Mouse (Mus musculus) liver, embryonic 11.5 days (tissue): ENCODE results near the gene Arl4d. TPM values are rescaled to one million over a fixed set of nuclear protein-coding genes. Genes with fewer than 3 reads are reported as not detected.

Source experiments
- ATAC-seq: fragments of 200-750 bp; cut with Nextera tagmentation; replicated peaks from 2 replicates; pipeline ENCODE4 v1.8.0; 2017; ENCODE audit warnings: moderate number of reproducible peaks, mild to moderate bottlenecking, moderate TSS enrichment, moderate library complexity; ENCODE audit not compliant: low FRiP score
- DNase-seq: peaks from one replicate; pipeline ENCODE4 v3.0.0-alpha.2; 2017; ENCODE audit warnings: low spot score
- H3K27ac ChIP-seq: fragments of 300-500 bp; sonication (generic); 2 replicates; pipeline ENCODE4 v1.5.1; 2014; ENCODE audit warnings: mild to moderate bottlenecking, low read depth, low read length, control low read depth
- H3K27me3 ChIP-seq: fragments of 300-500 bp; sonication (generic); replicated peaks from 2 replicates; pipeline ENCODE4 v1.6.1; 2014; ENCODE audit warnings: low read length, mixed read lengths; ENCODE audit not compliant: control insufficient read depth, insufficient read depth
- H3K36me3 ChIP-seq: fragments of 300-500 bp; sonication (generic); 2 replicates; pipeline ENCODE4 v1.6.1; 2014; ENCODE audit warnings: mild to moderate bottlenecking, low read length, moderate library complexity, mixed read lengths; ENCODE audit not compliant: control insufficient read depth, insufficient read depth
- H3K4me1 ChIP-seq: fragments of 300-500 bp; sonication (generic); replicated peaks from 2 replicates; pipeline ENCODE4 v1.6.1; 2014; ENCODE audit warnings: low read length, mixed read lengths; ENCODE audit not compliant: control insufficient read depth, insufficient read depth
- H3K4me2 ChIP-seq: fragments of 300-500 bp; sonication (generic); 2 replicates; pipeline ENCODE4 v1.6.1; 2014; ENCODE audit warnings: mild to moderate bottlenecking, control low read depth, moderate library complexity
- H3K4me3 ChIP-seq: fragments of 300-500 bp; sonication (generic); 2 replicates; pipeline ENCODE4 v1.5.1; 2014; ENCODE audit warnings: low read depth, low read length, control low read depth
- H3K9ac ChIP-seq: fragments of 300-500 bp; sonication (generic); 2 replicates; pipeline ENCODE4 v1.6.1; 2014; ENCODE audit warnings: low read depth, low read length, control low read depth
- H3K9me3 ChIP-seq: fragments of 300-500 bp; sonication (generic); 2 replicates; pipeline ENCODE4 v1.6.1; 2016; ENCODE audit warnings: low read length, inconsistent platforms, mixed read lengths; ENCODE audit not compliant: control insufficient read depth
- WGBS: fragments of 180-500 bp; shearing (Covaris S2); extraction: QIAGEN DNeasy Blood & Tissue Kit; methylation state at CpG from one replicate; pipeline ENCODE4 v1.1.7; 2014; 5-methylcytosine and 5-hydroxymethylcytosine counted together
- polyA plus RNA-seq: library from polyadenylated mRNA; unstranded; fragments of >200 nt; fragmentation: Nextera tagmentation; extraction: Ambion mirVana; gene quantifications from 2 replicates; pipeline ENCODE4 v1.2.1, GENCODE M21; 2014

The Arl4d gene
- polyA plus RNA-seq, 1 experiment from 2014 or later = 3.9 TPM

DNA sequence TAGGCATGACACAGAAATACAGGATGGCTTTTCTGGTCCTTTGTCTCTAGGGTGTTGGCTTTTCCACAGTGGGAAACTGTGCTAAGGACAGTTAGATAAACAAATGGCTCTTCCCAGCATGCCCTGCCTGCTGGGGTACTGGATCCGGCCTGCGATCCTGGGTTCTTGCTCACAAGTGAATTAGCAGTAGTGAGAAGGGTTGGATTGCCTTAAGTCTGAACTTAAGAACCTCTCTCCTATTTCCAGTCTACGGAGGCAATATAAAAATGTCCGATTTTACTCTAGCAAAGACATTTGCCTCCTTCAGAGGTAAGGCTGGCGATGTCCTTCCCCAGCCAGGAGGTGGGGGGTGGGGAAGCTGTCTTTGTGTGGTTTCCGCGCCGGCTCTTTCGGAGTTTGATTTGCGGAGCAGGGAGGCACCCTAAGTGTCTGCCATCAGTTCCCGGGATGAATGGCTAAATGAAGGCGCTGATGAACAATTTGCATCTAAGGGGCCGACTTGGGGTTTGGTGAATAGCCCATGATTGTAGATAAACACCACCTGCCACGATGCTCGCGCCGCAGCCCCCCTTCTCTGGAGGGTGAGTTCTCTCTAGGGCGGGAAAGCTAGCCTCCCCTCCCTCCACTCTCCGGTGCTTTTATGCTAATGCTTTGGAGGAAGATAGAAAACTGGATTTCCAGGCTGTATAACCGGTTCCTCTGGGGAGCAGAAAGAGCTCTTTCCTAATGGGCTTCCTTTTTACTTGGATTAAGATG lies 30.7 kb downstream of the Arl4d start:
- peak overlapping the region; percentile 58 for H3K27ac ChIP-seq
- H3K4me2 ChIP-seq = peak overlapping the region; percentile 60
- H3K9me3 ChIP-seq = no peaks in the 10 kb centered on the region
- ATAC-seq = 0 out of 2 replicates have a peak, but pooled peaks have one; percentile 43
- 7% methylated on average over 20 of the region's 20 CpGs for WGBS
- H3K4me1 ChIP-seq = peaks cover 32% of the 10 kb centered on the region
- peak overlapping the region; percentile 51 for H3K9ac ChIP-seq
- H3K4me3 ChIP-seq = peak overlapping the region; percentile 32
- peak; percentile 48 for DNase-seq
- H3K27me3 ChIP-seq = no peaks in the 10 kb centered on the region
- H3K36me3 ChIP-seq = no peaks in the 10 kb centered on the region

DNA sequence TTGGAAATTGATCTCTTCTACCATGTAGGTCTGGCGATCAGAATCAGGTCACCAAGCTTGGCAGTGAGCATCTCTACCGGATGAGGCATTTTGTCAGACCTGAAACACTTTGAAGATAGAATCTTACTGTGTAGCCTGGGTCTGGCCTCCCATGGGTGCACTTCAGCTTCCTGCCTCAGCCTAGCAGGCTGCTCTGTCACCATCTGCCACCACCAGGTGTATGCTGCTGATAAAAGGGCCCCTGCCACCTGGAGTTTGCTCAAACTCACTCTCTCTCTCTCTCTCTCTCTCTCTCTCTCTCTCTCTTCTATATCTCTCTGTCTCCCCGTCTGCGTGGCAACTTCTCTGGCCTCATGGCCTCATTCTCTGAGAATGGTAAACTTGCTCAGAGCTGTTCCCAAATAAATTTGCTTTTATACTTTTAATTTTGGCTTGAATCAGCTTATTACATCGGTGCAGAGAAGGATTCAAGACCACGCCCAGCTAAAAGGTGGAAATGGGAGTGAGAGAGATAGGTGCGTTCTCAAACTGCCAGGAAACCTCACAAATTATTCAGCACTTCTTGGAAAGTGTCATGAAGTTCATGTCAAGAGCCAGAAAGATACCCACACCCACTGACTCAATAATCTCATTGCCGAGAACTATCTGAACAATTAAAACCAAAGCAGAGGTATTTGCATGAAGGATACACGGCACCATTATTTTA lies 32.0 kb downstream of the Arl4d start:
- H3K9ac ChIP-seq = no peak overlapping the region
- 0 out of 2 replicates have a peak overlapping the region, but pooled peaks have one; percentile 23 for H3K27ac ChIP-seq
- peak overlapping the region; percentile 60 for H3K4me2 ChIP-seq
- no peaks in the 10 kb centered on the region for H3K27me3 ChIP-seq
- WGBS = 59% methylated on average over 9 of the region's 9 CpGs
- H3K9me3 ChIP-seq = no peaks in the 10 kb centered on the region
- peaks cover 32% of the 10 kb centered on the region for H3K4me1 ChIP-seq
- H3K4me3 ChIP-seq = no peak overlapping the region
- peak; percentile 43 for DNase-seq
- H3K36me3 ChIP-seq = no peaks in the 10 kb centered on the region
- ATAC-seq = peak; percentile 84

DNA sequence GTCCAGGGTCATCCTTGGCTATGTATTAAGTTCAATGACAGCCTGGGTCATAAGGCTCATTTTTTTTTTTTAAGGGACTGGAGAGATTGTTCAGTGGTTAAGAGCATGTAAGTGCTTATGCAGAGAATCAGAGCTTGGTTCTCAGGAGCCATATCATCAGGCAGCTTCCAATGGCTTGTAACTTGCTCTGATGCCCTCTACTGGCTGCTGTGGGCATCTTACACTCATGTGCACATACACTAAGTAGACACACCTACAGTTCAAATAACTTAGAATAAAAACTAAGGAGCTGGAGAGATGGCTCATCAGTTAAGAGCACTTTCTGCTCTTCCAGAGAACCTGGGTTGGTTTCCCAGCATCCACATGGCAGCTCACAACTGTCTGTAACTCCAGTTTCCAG lies 32.8 kb downstream of the Arl4d start:
- H3K4me2 ChIP-seq = no peak overlapping the region
- no peak for ATAC-seq
- H3K4me1 ChIP-seq = peaks cover 32% of the 10 kb centered on the region
- no peak overlapping the region for H3K4me3 ChIP-seq
- H3K27ac ChIP-seq = no peak overlapping the region
- no peak for DNase-seq
- H3K9me3 ChIP-seq = no peaks in the 10 kb centered on the region
- H3K36me3 ChIP-seq = no peaks in the 10 kb centered on the region
- H3K9ac ChIP-seq = no peak overlapping the region
- no peaks in the 10 kb centered on the region for H3K27me3 ChIP-seq

DNA sequence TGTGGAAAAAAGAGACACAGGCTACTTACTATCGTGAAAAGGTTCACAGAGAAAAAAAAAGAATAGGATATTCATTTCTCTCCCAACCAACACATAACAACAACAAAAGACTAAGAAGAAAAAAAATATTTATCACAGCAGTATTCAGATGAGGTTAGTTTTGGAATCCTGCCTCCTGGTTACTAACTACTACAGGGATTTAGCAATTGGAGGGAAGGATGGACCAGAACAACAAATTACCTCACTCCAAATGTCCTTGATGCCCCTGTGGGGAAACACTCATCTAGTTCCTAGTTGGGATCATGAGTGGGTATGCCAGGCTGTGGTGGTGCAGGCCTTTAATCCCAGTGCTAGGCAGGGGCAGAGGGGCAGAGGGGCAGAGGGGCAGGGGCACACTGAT lies 34.2 kb downstream of the Arl4d start:
- no peak for DNase-seq
- H3K27ac ChIP-seq = no peak overlapping the region
- no peak overlapping the region for H3K4me2 ChIP-seq
- no peaks in the 10 kb centered on the region for H3K27me3 ChIP-seq
- H3K9ac ChIP-seq = no peak overlapping the region
- H3K4me1 ChIP-seq = peaks cover 32% of the 10 kb centered on the region
- no peak for ATAC-seq
- no peak overlapping the region for H3K4me3 ChIP-seq
- no peaks in the 10 kb centered on the region for H3K9me3 ChIP-seq
- 84% methylated on average over 1 of the region's 1 CpGs for WGBS
- no peaks in the 10 kb centered on the region for H3K36me3 ChIP-seq

DNA sequence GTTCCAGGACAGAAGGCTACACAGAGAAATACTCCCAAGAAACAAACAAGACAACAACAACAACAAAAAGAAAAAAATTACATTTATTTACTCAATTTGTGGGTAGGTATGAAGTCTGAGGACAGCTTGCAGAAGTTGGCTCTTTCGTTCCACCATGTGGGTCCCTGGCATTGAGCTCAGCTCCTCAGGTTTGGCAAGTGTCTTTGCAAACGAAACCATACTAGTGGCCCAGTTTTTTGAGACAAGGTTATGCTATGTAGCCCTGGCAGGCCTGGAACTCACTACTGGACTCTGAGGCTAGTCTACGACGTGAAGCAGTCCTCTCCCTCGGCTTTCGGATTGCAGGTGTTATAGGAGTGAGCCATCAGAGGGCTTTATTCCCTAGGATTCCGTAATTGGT lies 34.6 kb downstream of the Arl4d start:
- Histone ChIP-seq H3K36me3 (no peaks in the 10 kb centered on the region), H3K9me3 (no peaks in the 10 kb centered on the region), H3K9ac (no peak overlapping the region), H3K4me2 (no peak overlapping the region), H3K4me3 (no peak overlapping the region), H3K27ac (no peak overlapping the region), H3K27me3 (no peaks in the 10 kb centered on the region), H3K4me1 (peaks cover 32% of the 10 kb centered on the region)
- ATAC-seq (no peak), DNase-seq (no peak)
- 59% methylated on average over 7 of the region's 7 CpGs for WGBS

DNA sequence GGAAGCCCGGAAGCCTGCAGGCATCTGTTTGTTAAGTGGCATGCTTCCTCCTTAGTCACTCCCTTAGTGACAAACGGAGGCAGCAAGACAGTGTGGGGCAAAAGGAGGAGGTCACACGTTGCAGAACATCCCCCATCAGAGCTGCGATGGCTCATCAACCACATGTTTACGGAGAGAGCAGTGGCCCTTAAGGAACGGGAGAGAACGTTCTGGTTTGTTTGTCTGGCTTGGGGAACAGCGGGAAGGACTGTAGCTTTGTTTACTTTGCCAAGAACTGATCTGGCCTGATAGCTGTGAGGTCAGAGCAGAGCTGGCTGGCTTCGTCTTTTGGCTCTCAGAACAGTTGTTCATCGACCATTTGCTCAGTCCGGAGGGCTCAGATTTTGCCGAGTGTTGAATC lies 35.1 kb downstream of the Arl4d start:
- Histone ChIP-seq H3K4me3 (no peak overlapping the region), H3K36me3 (no peaks in the 10 kb centered on the region), H3K9ac (no peak overlapping the region), H3K4me2 (no peak overlapping the region), H3K9me3 (no peaks in the 10 kb centered on the region), H3K27ac (no peak overlapping the region), H3K27me3 (no peaks in the 10 kb centered on the region), H3K4me1 (peaks cover 29% of the 10 kb centered on the region)
- ATAC-seq (no peak), DNase-seq (no peak)
- 30% methylated on average over 12 of the region's 12 CpGs for WGBS

DNA sequence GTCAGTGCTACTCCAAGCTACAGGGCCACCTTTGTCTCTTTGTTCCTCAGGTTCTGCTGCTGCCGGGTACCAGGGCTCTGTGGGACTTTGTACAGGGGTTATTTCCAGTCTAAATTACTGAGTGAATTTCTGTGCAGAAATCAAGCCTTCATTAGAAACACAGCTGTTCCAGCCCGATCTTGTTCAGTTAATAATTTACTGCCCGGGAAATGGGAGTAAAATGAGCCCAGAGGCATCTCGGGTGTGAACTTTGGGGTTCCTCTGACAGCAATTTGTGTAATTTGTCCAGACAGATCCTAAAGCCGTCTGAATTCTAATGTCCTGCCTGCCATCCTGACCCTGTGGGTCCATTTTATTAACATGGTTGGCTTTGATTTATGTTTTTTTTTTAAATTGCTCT lies 38.7 kb downstream of the Arl4d start:
- Histone ChIP-seq H3K9me3 (no peaks in the 10 kb centered on the region), H3K9ac (no peak overlapping the region), H3K4me2 (no peak overlapping the region), H3K4me3 (no peak overlapping the region), H3K27ac (no peak overlapping the region), H3K27me3 (no peaks in the 10 kb centered on the region), H3K36me3 (no peaks in the 10 kb centered on the region), H3K4me1 (peaks cover 9% of the 10 kb centered on the region)
- ATAC-seq (no peak), DNase-seq (no peak)
- 61% methylated on average over 5 of the region's 5 CpGs for WGBS

DNA sequence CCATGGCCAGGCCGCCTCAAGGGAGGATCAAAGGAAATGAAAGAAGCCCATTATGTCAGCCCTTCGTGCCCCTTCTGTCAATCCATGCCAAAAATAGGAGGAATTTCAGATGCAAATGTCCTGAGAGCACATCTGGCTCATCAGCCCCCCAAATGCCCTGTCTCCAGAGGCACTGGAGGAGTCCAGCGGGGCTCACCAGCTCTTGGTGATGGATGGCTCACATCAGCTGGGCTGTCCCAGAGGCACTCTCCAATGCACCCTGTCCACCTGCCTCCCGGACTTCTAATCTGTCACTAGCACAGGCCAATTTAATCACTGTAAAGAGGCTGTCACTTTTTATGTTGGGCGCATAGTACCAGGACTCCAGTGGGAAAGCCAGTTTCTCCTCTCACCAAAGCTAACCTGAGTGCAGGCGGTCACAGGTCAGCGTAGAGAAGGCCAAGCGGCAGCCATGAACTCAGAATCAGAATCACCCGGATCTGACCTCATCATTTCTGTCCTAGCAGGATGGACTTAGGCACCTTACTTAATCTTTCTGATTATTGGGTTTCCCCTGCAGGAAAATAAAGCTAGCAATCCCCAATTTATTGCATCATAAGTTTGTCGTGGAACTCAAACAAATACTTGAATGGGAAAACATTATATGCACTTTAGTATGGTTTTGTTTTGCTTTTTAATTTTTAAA lies 41.6 kb downstream of the Arl4d start:
- peaks cover 2% of the 10 kb centered on the region; the same call in 1 of the 2 replicates for H3K4me1 ChIP-seq
- ATAC-seq (no peak), DNase-seq (no peak)
- no peaks in the 10 kb centered on the region for H3K9me3 ChIP-seq
- H3K4me3 ChIP-seq = no peak overlapping the region
- H3K36me3 ChIP-seq = no peaks in the 10 kb centered on the region
- H3K27ac ChIP-seq = no peak overlapping the region
- H3K4me2 ChIP-seq = no peak overlapping the region
- H3K27me3 ChIP-seq = no peaks in the 10 kb centered on the region
- no peak overlapping the region for H3K9ac ChIP-seq
- WGBS = 83% methylated on average over 10 of the region's 10 CpGs
